Mouse (Mus musculus): ENCODE results near the gene Hmgb1.

GRCm38 (mm10) chr5:149221355-149221754 is 37.1 kb upstream of the Hmgb1 start:
- no peak for TF ChIP-seq CTCF (IDR thresholded peaks at IDR 0.05; ENCODE audit: low read depth, low read length)
- no peak for TF ChIP-seq POLR2A (IDR thresholded peaks at IDR 0.05; ENCODE audit: extremely low read depth, insufficient read depth, low read length)
